Mouse (Mus musculus): ENCODE data around the gene Pnliprp2. TPM values are rescaled to one million over a fixed set of nuclear protein-coding genes. Genes with fewer than 3 reads are reported as not detected.

Gene Pnliprp2
- total and polyA plus RNA-seq, 3 experiments = 0.13 to 0.38 (median 0.14) TPM

- Histone ChIP-seq H3K9me3 (replicated peaks; ENCODE audit: low read length) (no peaks in the 10 kb centered on the region), H3K27me3 (replicated peaks) (no peaks in the 10 kb centered on the region), H3K36me3 (replicated peaks in 1 of 2; ENCODE audit: control insufficient read depth in 1 of 2, insufficient read depth in 1 of 2, low read length in 1 of 2) (no peaks in the 10 kb centered on the region), H3K4me2 (ENCODE audit: insufficient read depth, low read depth, poor library complexity, severe bottlenecking) (no peak overlapping the region), H3K27ac (ENCODE audit: insufficient read depth, low read depth) (no peak overlapping the region), H3K4me1 (ENCODE audit: control insufficient read depth in 1 of 2, insufficient read depth in 2 of 2) (peaks cover 6 to 8% of the 10 kb centered on the region in 2 experiments; a peak in 3 of 4 replicates), H3K4me3 (replicated peaks in 1 of 3; ENCODE audit: low read depth in 2 of 3, low read length in 2 of 3, poor library complexity in 1 of 3) (no peak overlapping the region), H3K79me2 (replicated peaks; ENCODE audit: control insufficient read depth, extremely low read depth, insufficient read depth, poor library complexity, severe bottlenecking) (no peaks in the 10 kb centered on the region), H3K9ac (ENCODE audit: insufficient read depth, low read depth) (no peak overlapping the region)
- dilution Hi-C loops (cut with MboI; ENCODE audit: extremely low pct_ligation_motif_present, extremely low pct_unique_long_range_greater_than_20kb, low sequenced_read_pairs) (no loop called here), in situ Hi-C loops (cut with MboI; ENCODE audit: low pct_ligation_motif_present, low pct_unique_long_range_greater_than_20kb, low sequenced_read_pairs) (no loop called here)
- DNase-seq (ENCODE audit: extremely low read depth) = no peak
- no peak for TF ChIP-seq POLR2AphosphoS2 (IDR thresholded peaks at IDR 0.05; ENCODE audit: low read depth, low read length)
- no peak for TF ChIP-seq TBP (conservative IDR thresholded peaks at IDR 0.05; ENCODE audit: low read depth, low read length)
These were observed 35.7 kb downstream of the Pnliprp2 start for GRCm38 (mm10) chr19:58795114-58795669.

- DNase-seq (ENCODE audit: extremely low read depth) = no peak
- Histone ChIP-seq H3K4me1 (ENCODE audit: control insufficient read depth in 1 of 2, insufficient read depth in 2 of 2) (peaks cover 2 to 13% of the 10 kb centered on the region in 2 experiments; a peak in 2 of 4 replicates), H3K36me3 (replicated peaks in 1 of 2; ENCODE audit: control insufficient read depth in 1 of 2, insufficient read depth in 1 of 2, low read length in 1 of 2) (no peaks in the 10 kb centered on the region), H3K79me2 (replicated peaks; ENCODE audit: control insufficient read depth, extremely low read depth, insufficient read depth, poor library complexity, severe bottlenecking) (no peaks in the 10 kb centered on the region), H3K27me3 (replicated peaks) (no peaks in the 10 kb centered on the region), H3K4me3 (replicated peaks in 1 of 3; ENCODE audit: low read depth in 2 of 3, low read length in 2 of 3, poor library complexity in 1 of 3) (no peak overlapping the region), H3K9ac (ENCODE audit: insufficient read depth, low read depth) (no peak overlapping the region), H3K27ac (ENCODE audit: insufficient read depth, low read depth) (no peak overlapping the region), H3K9me3 (replicated peaks; ENCODE audit: low read length) (peaks cover 4% of the 10 kb centered on the region), H3K4me2 (ENCODE audit: insufficient read depth, low read depth, poor library complexity, severe bottlenecking) (no peak overlapping the region)
- dilution Hi-C loops (cut with MboI; ENCODE audit: extremely low pct_ligation_motif_present, extremely low pct_unique_long_range_greater_than_20kb, low sequenced_read_pairs) (no loop called here), in situ Hi-C loops (cut with MboI; ENCODE audit: low pct_ligation_motif_present, low pct_unique_long_range_greater_than_20kb, low sequenced_read_pairs) (no loop called here)
- TF ChIP-seq BHLHE40 (IDR thresholded peaks at IDR 0.05; ENCODE audit: low read depth, low read length) = no peak
- no peak for TF ChIP-seq ZMIZ1 (IDR thresholded peaks at IDR 0.05; ENCODE audit: low read depth, low read length)
- no peak for TF ChIP-seq TCF12 (IDR thresholded peaks at IDR 0.05; ENCODE audit: low read depth, low read length)
- no peak for TF ChIP-seq MAX (IDR thresholded peaks at IDR 0.05; ENCODE audit: low read length)
- TF ChIP-seq MEF2A (IDR thresholded peaks at IDR 0.05; ENCODE audit: borderline replicate concordance, low read depth, low read length) = no peak
- no peak for TF ChIP-seq POLR2A (IDR thresholded peaks at IDR 0.05; ENCODE audit: low read depth, low read length)
- TF ChIP-seq MAFK (IDR thresholded peaks at IDR 0.05; ENCODE audit: insufficient replicate concordance, low read length) = no peak
- no peak for TF ChIP-seq KAT2A (IDR thresholded peaks at IDR 0.05; ENCODE audit: insufficient replicate concordance, low read length)
- TF ChIP-seq E2F4 (IDR thresholded peaks at IDR 0.05; ENCODE audit: insufficient replicate concordance, low read depth, low read length) = no peak
- TF ChIP-seq NELFE (IDR thresholded peaks at IDR 0.05; ENCODE audit: low read depth, low read length) = no peak
- TF ChIP-seq JUN (IDR thresholded peaks at IDR 0.05; ENCODE audit: insufficient read depth, low read depth, low read length) = no peak
- no peak for TF ChIP-seq TBP (conservative IDR thresholded peaks at IDR 0.05; ENCODE audit: low read depth, low read length)
These were observed 45.8 kb downstream of the Pnliprp2 start for GRCm38 (mm10) chr19:58805191-58805779.

All from CH12.LX (cell line).